Mouse (Mus musculus) spleen, adult 2 months (tissue): ENCODE data around the gene Mllt11.
"Not testable (repeated sequence)": the region's sequence is repeated elsewhere in the genome, so short reads cannot be mapped to it uniquely, and the experiment has no call there.

Experiments
- CTCF ChIP-seq: fragments of 200-500 bp; IDR thresholded peaks from 2 replicates; pipeline ENCODE4 v1.5.1; 2011; ENCODE audit warnings: mild to moderate bottlenecking, inconsistent platforms; ENCODE audit not compliant: insufficient read depth, insufficient read length, insufficient replicate concordance; ENCODE audit errors: extremely low read depth
- POLR2A ChIP-seq: fragments of 200-500 bp; IDR thresholded peaks from 2 replicates; pipeline ENCODE4 v1.6.1; 2011; ENCODE audit warnings: low read depth, low read length, inconsistent platforms

DNA sequence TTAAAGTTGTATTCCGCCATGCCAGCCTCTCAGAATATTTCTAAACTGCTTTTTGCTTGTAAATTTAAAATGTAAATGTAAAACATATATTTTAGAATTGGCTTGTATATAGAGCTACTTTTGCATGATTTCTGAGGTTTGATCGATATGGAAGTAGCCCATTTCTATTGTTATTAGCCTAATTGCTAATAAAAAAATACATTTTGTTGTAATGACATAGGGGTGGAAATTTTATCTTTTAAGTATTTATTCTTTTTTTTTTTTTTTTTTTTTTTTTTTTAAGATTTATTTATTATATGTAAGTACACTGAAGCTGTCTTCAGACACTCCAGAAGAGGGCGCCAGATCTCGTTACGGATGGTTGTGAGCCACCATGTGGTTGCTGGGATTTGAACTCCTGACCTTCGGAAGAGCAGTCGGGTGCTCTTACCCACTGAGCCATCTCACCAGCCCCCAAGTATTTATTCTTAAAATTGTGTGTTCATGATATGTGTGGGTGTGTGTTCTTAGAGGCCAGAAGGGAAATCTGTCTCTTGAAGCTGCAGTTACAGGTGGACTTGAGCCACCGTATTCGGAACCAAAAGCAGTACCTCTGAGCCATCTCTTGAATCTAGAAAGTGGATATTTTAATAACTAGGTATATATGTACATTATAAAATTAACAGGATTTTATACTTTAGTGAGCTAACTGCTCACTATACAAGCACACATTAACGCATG, 18.9 kb downstream of the Mllt11 start:
- not testable (repeated sequence) for TF ChIP-seq CTCF, POLR2A
